Mouse (Mus musculus): ENCODE data around the gene Barhl2. TPM values are rescaled to one million over a fixed set of nuclear protein-coding genes. Genes with fewer than 3 reads are reported as not detected.

Gene Barhl2
- polyA plus RNA-seq, 1 experiment, result not detected

- Histone ChIP-seq H3K27me3 (ENCODE audit: control insufficient read depth, insufficient read depth, low read length) (peaks cover 79% of the 10 kb centered on the region), H3K27ac (ENCODE audit: insufficient read depth, low read depth, low read length) (no peak overlapping the region), H3K36me3 (ENCODE audit: control insufficient read depth, insufficient read depth, low read length) (no peaks in the 10 kb centered on the region), H3K4me3 (ENCODE audit: low read depth, low read length) (no peak overlapping the region), H3K4me1 (ENCODE audit: control insufficient read depth, insufficient read depth, insufficient read length, low read length) (peaks cover 8% of the 10 kb centered on the region)
- TF ChIP-seq CTCF (IDR thresholded peaks at IDR 0.05; ENCODE audit: extremely low read depth, insufficient read length, insufficient replicate concordance, low read depth, low read length) (no peak), POLR2A (IDR thresholded peaks at IDR 0.05; ENCODE audit: low read depth, low read length) (no peak)
- 6% methylated on average over 17 of the region's 17 CpGs for WGBS
Measured at GRCm38 (mm10) chr5:106460535-106460934, 2.6 kb upstream of the Barhl2 start.

GRCm38 (mm10) chr5:106460001-106460511 is 2.1 kb upstream of the Barhl2 start:
- WGBS, result 3% methylated on average over 22 of the region's 22 CpGs
- peaks cover 7% of the 10 kb centered on the region for H3K4me1 ChIP-seq (ENCODE audit: control insufficient read depth, insufficient read depth, insufficient read length, low read length)
- no peak overlapping the region for H3K27ac ChIP-seq (ENCODE audit: insufficient read depth, low read depth, low read length)
- no peaks in the 10 kb centered on the region for H3K36me3 ChIP-seq (ENCODE audit: control insufficient read depth, insufficient read depth, low read length)
- TF ChIP-seq POLR2A (IDR thresholded peaks at IDR 0.05; ENCODE audit: low read depth, low read length), result no peak
- no peak for TF ChIP-seq CTCF (IDR thresholded peaks at IDR 0.05; ENCODE audit: extremely low read depth, insufficient read length, insufficient replicate concordance, low read depth, low read length)
- peaks cover 78% of the 10 kb centered on the region for H3K27me3 ChIP-seq (ENCODE audit: control insufficient read depth, insufficient read depth, low read length)
- no peak overlapping the region for H3K4me3 ChIP-seq (ENCODE audit: low read depth, low read length)

- no peak overlapping the region for H3K4me3 ChIP-seq (ENCODE audit: low read depth, low read length)
- H3K36me3 ChIP-seq (ENCODE audit: control insufficient read depth, insufficient read depth, low read length), result no peaks in the 10 kb centered on the region
- no peak overlapping the region for H3K27ac ChIP-seq (ENCODE audit: insufficient read depth, low read depth, low read length)
- TF ChIP-seq POLR2A (IDR thresholded peaks at IDR 0.05; ENCODE audit: low read depth, low read length) (no peak), CTCF (IDR thresholded peaks at IDR 0.05; ENCODE audit: extremely low read depth, insufficient read length, insufficient replicate concordance, low read depth, low read length) (no peak)
- H3K27me3 ChIP-seq (ENCODE audit: control insufficient read depth, insufficient read depth, low read length), result peaks cover 79% of the 10 kb centered on the region
- H3K4me1 ChIP-seq (ENCODE audit: control insufficient read depth, insufficient read depth, insufficient read length, low read length), result peaks cover 5% of the 10 kb centered on the region; the same call in 1 of the 2 replicates
- WGBS, result 2% methylated on average over 31 of the region's 31 CpGs
Measured at GRCm38 (mm10) chr5:106459120-106459641, 1.2 kb upstream of the Barhl2 start.

- Histone ChIP-seq H3K27ac (ENCODE audit: insufficient read depth, low read depth, low read length) (no peak overlapping the region), H3K36me3 (ENCODE audit: control insufficient read depth, insufficient read depth, low read length) (no peaks in the 10 kb centered on the region), H3K27me3 (ENCODE audit: control insufficient read depth, insufficient read depth, low read length) (peaks cover 79% of the 10 kb centered on the region), H3K4me3 (ENCODE audit: low read depth, low read length) (peak overlapping the region; percentile 38), H3K4me1 (ENCODE audit: control insufficient read depth, insufficient read depth, insufficient read length, low read length) (peaks cover 5% of the 10 kb centered on the region)
- TF ChIP-seq POLR2A (IDR thresholded peaks at IDR 0.05; ENCODE audit: low read depth, low read length), result no peak
- no peak for TF ChIP-seq CTCF (IDR thresholded peaks at IDR 0.05; ENCODE audit: extremely low read depth, insufficient read length, insufficient replicate concordance, low read depth, low read length)
- WGBS, result 2% methylated on average over 52 of the region's 68 CpGs
Measured at GRCm38 (mm10) chr5:106458477-106459119, 632 bp upstream of the Barhl2 start.

DNA sequence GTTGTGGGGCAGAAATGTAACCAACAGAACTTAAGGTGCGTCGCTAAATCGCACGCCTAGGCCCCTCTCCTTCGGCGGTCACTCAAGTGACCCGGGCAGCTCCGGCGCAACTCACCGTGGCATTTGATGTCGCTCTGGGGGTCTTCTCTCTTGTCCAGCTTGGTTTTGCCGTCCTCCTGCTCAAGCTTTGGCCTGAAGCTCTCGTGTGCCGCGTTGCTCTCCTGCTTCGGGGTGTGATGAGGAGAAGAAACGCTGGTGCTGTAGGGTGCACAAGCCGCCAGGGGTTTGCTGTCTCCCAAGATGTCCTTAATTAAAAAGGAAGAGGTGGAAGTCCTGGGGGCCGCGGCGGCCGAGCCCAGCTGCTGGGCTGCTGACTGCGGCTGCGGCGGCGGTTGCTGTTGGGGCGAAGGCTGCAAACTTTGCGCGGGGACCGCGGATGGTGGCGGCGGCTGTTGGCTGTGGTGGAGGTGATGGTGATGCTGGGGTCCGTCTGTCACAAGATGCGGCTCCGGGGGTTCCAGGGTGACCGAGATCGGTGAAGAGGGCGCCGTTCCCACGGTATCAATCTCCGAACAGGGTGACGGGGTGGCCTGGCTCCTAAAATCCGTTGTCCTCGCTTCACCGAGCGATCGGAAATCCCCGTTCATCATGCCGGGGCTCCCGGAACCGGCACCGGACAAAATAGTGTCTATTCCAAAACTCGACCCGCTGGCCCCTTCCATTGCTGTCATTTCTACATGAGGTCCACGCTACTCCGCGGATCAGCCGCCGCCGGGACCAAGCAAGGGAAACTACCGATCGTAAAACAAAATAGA is 648 bp downstream of the Barhl2 start:
- H3K4me1 ChIP-seq (ENCODE audit: control insufficient read depth, insufficient read depth, insufficient read length, low read length), result peaks cover 9% of the 10 kb centered on the region
- H3K4me3 ChIP-seq (ENCODE audit: low read depth, low read length), result no peak overlapping the region
- H3K27me3 ChIP-seq (ENCODE audit: control insufficient read depth, insufficient read depth, low read length), result peaks cover 77% of the 10 kb centered on the region
- WGBS, result 4% methylated on average over 63 of the region's 63 CpGs
- H3K27ac ChIP-seq (ENCODE audit: insufficient read depth, low read depth, low read length), result no peak overlapping the region
- no peak for TF ChIP-seq CTCF (IDR thresholded peaks at IDR 0.05; ENCODE audit: extremely low read depth, insufficient read length, insufficient replicate concordance, low read depth, low read length)
- TF ChIP-seq POLR2A (IDR thresholded peaks at IDR 0.05; ENCODE audit: low read depth, low read length), result no peak
- H3K36me3 ChIP-seq (ENCODE audit: control insufficient read depth, insufficient read depth, low read length), result no peaks in the 10 kb centered on the region

GRCm38 (mm10) chr5:106455984-106456383 is 2.0 kb downstream of the Barhl2 start:
- no peak for TF ChIP-seq POLR2A (IDR thresholded peaks at IDR 0.05; ENCODE audit: low read depth, low read length)
- no peak for TF ChIP-seq CTCF (IDR thresholded peaks at IDR 0.05; ENCODE audit: extremely low read depth, insufficient read length, insufficient replicate concordance, low read depth, low read length)
- Histone ChIP-seq H3K4me1 (ENCODE audit: control insufficient read depth, insufficient read depth, insufficient read length, low read length) (peaks cover 9% of the 10 kb centered on the region), H3K4me3 (ENCODE audit: low read depth, low read length) (no peak overlapping the region), H3K27me3 (ENCODE audit: control insufficient read depth, insufficient read depth, low read length) (peaks cover 78% of the 10 kb centered on the region), H3K36me3 (ENCODE audit: control insufficient read depth, insufficient read depth, low read length) (no peaks in the 10 kb centered on the region), H3K27ac (ENCODE audit: insufficient read depth, low read depth, low read length) (no peak overlapping the region)
- WGBS, result 4% methylated on average over 7 of the region's 7 CpGs

Measured in small intestine, adult 2 months (tissue).